Mouse (Mus musculus) CD4-positive naive resting alpha-beta T cell, adult 57 days (primary cell): ENCODE measurements around the gene Cyp17a1. TPM values are rescaled to one million over a fixed set of nuclear protein-coding genes. Genes with fewer than 3 reads are reported as not detected.

Experiments
- total RNA-seq: library from RNA; stranded (reverse); gene quantifications from one replicate; pipeline ENCODE4 v1.2.4, GENCODE M21; 2023

Cyp17a1 gene
- total RNA-seq = not detected

DNA sequence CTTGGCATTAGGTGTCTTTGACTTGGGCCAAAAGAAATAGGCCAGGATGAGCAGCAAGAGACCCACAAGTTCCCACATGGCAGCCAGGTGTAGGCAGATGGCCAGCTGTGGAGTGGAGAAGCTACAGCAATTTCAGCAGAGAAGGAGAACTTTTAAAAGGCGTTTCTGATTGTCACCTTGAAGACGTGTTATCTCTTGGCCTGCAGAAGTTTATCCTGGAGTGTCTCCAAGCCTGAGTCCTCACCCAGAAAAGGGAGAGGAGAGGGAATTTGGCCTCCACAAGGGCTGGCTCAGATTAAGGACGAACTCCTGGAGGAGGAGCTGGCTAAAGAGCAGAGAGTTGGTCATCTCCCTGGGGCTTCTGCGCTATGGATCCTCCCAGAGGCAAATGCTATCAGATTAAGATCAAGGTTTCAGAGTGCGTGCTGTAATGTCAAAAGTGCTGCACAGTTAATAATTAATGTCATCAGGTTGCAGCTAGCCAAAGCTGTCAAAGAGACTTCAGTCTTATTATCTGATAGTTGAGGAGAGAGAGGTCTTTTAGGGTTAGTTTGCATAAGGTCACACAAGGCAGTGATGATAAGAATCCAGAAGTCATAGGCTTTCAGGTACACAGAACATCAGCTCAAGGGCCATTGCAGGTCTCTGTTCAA is at the start of gene Cyp17a1:
Cyp17a1 (minus strand) TSS at position 407 of the 653 bp plus-strand sequence.

DNA sequence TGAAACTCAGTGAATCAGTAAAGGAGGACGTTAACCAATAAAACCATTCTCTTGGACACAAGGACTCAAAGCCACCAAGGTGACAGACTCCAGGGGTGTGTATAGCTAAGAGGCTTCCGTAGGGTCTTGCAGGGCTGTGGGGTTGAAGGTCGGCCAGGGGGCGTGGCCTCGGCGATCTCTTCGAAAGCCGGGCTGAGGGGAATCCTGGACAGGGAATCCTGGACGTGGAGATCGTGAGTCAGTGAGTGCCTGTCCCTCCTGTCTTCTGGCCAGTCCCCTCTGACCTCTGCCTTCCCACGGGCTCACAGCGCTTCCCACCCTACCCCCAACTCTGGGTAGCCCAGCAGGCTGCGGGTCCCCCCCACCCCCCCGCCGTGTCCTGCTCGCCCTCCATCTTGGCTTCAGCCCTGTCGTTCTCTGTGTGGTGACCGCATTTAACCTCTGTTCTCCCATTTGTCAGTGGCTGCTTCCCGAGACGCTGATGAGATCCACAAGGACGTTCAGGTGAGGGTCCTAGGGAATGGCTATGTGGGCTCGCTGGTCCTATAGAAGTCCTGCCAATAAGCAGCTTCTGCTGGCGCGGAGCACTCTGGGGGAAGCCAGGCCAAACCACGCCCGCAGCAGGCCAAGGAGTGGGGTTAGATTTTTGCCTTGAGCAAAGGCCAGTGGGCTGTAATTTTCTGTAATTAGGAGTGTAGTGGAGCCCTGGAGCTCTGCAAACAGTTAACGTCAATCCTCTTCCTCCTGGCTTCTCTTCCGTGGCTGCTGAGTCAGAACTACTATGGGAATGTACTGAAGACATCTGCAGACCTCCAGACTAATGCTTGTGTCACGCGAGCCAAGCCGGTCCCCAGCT is 34.6 kb upstream of the Cyp17a1 start, which contains the start of gene As3mt:
As3mt (plus strand) TSS at position 163 of the 856 bp plus-strand sequence.

DNA sequence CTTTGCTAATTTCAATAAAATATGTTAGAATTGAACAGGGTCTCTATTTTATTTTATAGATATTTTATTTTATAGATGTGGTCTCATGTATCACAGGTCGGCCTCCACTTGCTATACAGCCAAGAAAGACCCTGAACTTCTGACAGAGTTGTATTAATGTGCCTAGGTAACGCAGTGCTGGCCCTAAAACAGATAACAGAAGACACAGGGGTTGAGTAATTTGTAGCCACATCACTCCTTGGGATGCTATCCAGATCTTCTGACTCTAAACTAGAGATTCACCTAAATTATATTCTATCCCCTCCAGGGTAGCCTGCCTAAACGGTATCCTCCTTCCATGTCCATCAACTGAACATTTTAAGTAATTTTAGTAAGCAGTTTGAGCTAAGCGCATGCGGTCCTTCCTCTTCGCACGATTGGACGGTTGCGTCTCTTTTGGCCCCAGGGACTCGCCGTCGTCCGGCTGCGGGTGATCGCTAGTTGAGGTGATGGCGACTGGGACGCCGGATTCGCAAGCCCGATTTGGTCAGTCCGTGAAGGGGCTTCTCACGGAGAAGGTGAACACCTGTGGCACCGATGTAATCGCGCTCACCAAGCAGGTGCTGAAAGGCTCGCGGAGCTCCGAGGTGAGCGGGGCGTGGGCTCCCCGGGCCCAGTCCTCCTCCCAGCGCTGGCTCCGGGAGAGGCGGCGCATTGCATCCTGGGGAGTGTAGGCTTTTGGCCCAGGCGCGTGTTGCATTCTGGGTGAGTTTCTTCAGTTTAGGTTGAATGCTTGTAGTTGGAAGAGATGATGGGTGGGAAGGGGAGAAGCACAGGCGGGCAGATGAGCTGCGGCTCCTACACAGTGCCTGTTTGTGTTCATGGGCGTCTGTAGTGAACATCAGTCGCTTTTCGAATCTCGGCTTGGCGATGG is 16.7 kb upstream of the Cyp17a1 start, which contains the start of gene Borcs7:
Borcs7 (plus strand) TSS at position 447 of the 913 bp plus-strand sequence.

Other genes with a start within 250 kb of the Cyp17a1 start
- gene Trim8, start 171.5 kb downstream of the Cyp17a1 start, total RNA-seq = 55.7 TPM
- 14.2 TPM for gene Arl3, start 100.0 kb downstream of the Cyp17a1 start, total RNA-seq
- 10.8 TPM for gene Sfxn2, start 99.8 kb downstream of the Cyp17a1 start, total RNA-seq
- gene Wbp1l, start 74.1 kb downstream of the Cyp17a1 start, total RNA-seq = 65.4 TPM
- gene Borcs7, start 16.7 kb upstream of the Cyp17a1 start, total RNA-seq = 4.8 TPM
- 23.1 TPM for gene As3mt, start 34.3 kb upstream of the Cyp17a1 start, total RNA-seq
- gene Cnnm2, start 88.4 kb upstream of the Cyp17a1 start, total RNA-seq = 8.0 TPM